Mouse (Mus musculus) hindbrain, embryonic 16.5 days (tissue): ENCODE data around the gene Pde4c. TPM values are rescaled to one million over a fixed set of nuclear protein-coding genes. Genes with fewer than 3 reads are reported as not detected.

Source experiments
- ATAC-seq: fragments of 200-750 bp; cut with Nextera tagmentation; 2 replicates; pipeline ENCODE4 v1.8.0; 2017; ENCODE audit warnings: moderate TSS enrichment, moderate library complexity
- H3K27ac ChIP-seq: fragments of 300-500 bp; sonication (generic); 2 replicates; pipeline ENCODE4 v1.5.1; 2014; ENCODE audit warnings: low read depth, mild to moderate bottlenecking, control low read depth, low read length, moderate library complexity
- H3K27me3 ChIP-seq: fragments of 300-500 bp; sonication (generic); replicated peaks from 2 replicates; pipeline ENCODE4 v1.6.1; 2014; ENCODE audit warnings: low read length; ENCODE audit not compliant: control insufficient read depth, insufficient read depth
- H3K36me3 ChIP-seq: fragments of 300-500 bp; sonication (generic); 2 replicates; pipeline ENCODE4 v1.6.1; 2014; ENCODE audit warnings: mild to moderate bottlenecking, low read length, moderate library complexity, mixed read lengths; ENCODE audit not compliant: control insufficient read depth, insufficient read depth
- H3K4me1 ChIP-seq: fragments of 300-500 bp; sonication (generic); 2 replicates; pipeline ENCODE4 v1.6.1; 2014; ENCODE audit warnings: low read depth, low read length; ENCODE audit not compliant: control insufficient read depth, insufficient read depth
- H3K4me2 ChIP-seq: fragments of 300-500 bp; sonication (generic); 2 replicates; pipeline ENCODE4 v1.6.1; 2014; ENCODE audit warnings: mild to moderate bottlenecking, low read length, control low read depth, moderate library complexity
- H3K4me3 ChIP-seq: fragments of 300-500 bp; sonication (generic); 2 replicates; pipeline ENCODE4 v1.5.1; 2014; ENCODE audit warnings: mild to moderate bottlenecking, low read length, control low read depth, moderate library complexity
- H3K9ac ChIP-seq: fragments of 300-500 bp; sonication (generic); 2 replicates; pipeline ENCODE4 v1.6.1; 2014; ENCODE audit warnings: low read depth, mild to moderate bottlenecking, control low read depth, low read length, moderate library complexity
- H3K9me3 ChIP-seq: fragments of 300-500 bp; sonication (generic); 2 replicates; pipeline ENCODE4 v1.6.1; 2014; ENCODE audit warnings: mild to moderate bottlenecking, low read length, moderate library complexity; ENCODE audit not compliant: control insufficient read depth
- WGBS: fragments of 180-500 bp; shearing (Covaris S2); extraction: QIAGEN DNeasy Blood & Tissue Kit; methylation state at CpG from one replicate; pipeline ENCODE4 v1.1.7; 2014; 5-methylcytosine and 5-hydroxymethylcytosine counted together
- polyA plus RNA-seq: library from polyadenylated mRNA; unstranded; fragments of >200 nt; fragmentation: Nextera tagmentation; extraction: Ambion mirVana; gene quantifications from 2 replicates; pipeline ENCODE4 v1.2.1, GENCODE M21; 2015

The Pde4c gene
- polyA plus RNA-seq, 1 experiment from 2014 or later: 0.19 TPM

DNA sequence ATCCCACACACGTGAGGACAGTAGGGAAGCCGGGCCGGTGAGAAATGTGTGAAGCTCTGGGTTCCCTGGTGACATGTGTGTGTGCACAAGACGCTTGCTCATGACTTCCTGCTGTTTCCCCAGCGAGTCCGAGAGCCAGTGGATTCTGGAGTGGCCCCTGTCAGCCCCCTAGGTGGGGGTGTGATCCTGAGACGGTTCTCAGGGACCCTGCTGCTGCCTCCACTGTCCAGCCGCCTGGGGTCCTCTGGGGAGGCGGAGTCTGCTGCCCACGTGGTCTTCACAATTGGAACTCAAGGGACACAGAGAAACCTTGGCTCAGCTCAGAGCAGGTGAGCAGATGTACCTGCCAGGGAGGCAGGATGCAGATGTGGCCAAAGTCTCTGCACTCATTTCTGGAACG, 3.2 kb downstream of the Pde4c start:
- Histone ChIP-seq H3K27me3 (peaks cover 26% of the 10 kb centered on the region), H3K9me3 (no peaks in the 10 kb centered on the region), H3K4me2 (no peak overlapping the region), H3K27ac (no peak overlapping the region), H3K9ac (no peak overlapping the region), H3K4me1 (no peaks in the 10 kb centered on the region), H3K4me3 (no peak overlapping the region), H3K36me3 (no peaks in the 10 kb centered on the region)
- ATAC-seq: no peak
- 40% methylated on average over 11 of the region's 11 CpGs for WGBS

DNA sequence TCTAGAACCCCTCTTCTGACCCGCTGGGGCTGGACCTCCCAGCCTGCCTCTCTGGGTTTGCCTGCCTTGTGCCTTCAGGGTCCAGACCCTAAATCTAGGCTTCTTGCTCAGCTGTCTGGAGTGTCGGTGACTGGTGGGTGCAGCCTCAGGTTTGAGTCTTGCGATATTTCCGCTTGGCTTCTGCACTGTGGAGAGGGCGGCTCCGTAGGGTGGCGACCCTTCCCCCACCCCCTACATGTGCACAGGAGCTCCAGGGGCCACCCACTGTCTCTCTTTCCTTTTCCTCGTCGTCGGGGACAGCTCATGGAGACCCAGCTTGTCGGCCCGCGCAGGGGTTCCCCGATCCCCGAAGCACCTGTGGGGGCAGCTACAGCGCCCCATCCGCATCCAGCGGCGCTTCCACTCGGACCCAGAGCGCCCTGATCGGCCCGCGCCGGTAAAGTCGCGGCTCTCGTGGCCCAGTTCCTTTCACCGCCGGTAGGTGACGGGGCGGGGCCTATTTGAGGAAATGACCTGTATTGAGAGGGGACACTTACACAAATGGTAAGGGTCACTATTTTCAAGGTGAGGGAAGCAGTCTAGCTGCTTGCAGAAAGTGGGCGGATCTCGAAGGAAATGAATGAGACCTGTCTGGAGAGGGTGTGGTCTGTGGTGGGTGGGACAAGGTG, 6.4 kb downstream of the Pde4c start:
- Histone ChIP-seq H3K4me3 (peak overlapping the region; percentile 14; the same call in 1 of the 2 replicates), H3K4me1 (no peaks in the 10 kb centered on the region), H3K27ac (no peak overlapping the region), H3K27me3 (peaks cover 26% of the 10 kb centered on the region), H3K9me3 (no peaks in the 10 kb centered on the region), H3K9ac (no peak overlapping the region), H3K4me2 (peak overlapping the region; percentile 38), H3K36me3 (no peaks in the 10 kb centered on the region)
- WGBS: 5% methylated on average over 34 of the region's 34 CpGs
- no peak for ATAC-seq

DNA sequence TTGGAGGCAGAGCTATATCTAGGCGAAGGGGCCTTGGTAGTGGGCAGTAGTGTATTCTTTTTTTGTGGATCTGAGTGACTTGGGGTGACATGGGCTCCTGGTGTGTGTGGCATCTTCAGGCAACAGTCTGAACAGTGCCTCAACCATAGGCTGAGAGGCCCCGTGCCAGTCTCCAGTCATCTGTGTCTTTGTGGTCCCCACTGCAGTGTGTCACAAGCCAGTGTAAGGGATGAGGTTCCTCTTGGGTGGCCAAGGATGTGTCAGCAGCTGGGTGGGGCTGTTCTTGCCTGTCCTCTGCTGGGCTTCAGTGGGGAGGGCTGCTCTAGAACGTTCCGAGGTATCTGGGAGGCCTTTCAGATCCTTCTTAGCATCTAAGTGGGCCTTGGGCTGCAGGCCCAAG, 7.4 kb downstream of the Pde4c start:
- Histone ChIP-seq H3K36me3 (no peaks in the 10 kb centered on the region), H3K9ac (no peak overlapping the region), H3K9me3 (no peaks in the 10 kb centered on the region), H3K27ac (no peak overlapping the region), H3K4me2 (no peak overlapping the region), H3K27me3 (peaks cover 26% of the 10 kb centered on the region), H3K4me3 (no peak overlapping the region), H3K4me1 (no peaks in the 10 kb centered on the region)
- ATAC-seq: no peak
- WGBS: 86% methylated on average over 4 of the region's 4 CpGs

DNA sequence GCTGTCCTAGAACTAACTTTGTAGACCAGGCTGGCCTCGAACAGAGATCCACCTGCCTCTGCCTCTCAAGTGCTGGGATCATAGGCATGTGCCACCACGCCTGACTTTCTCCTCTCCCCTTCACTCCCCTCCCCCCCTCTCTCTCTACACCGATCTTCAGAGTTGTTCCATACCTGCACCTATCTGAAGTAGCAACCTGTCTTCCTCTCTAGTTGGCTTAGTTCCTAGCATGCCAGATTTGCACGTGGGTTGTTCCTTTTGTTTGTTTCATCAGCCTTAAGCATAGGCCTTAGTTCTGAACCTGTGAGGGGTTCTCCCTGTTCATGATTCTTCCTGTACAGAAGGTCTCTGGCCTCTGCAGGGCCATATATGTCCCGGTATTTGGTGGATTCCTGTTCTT, 14.2 kb downstream of the Pde4c start:
- ATAC-seq: no peak
- Histone ChIP-seq H3K36me3 (no peaks in the 10 kb centered on the region), H3K4me1 (no peaks in the 10 kb centered on the region), H3K9me3 (no peaks in the 10 kb centered on the region), H3K27ac (no peak overlapping the region), H3K4me3 (no peak overlapping the region), H3K4me2 (no peak overlapping the region), H3K27me3 (peaks cover 9% of the 10 kb centered on the region), H3K9ac (no peak overlapping the region)
- 72% methylated on average over 5 of the region's 5 CpGs for WGBS

DNA sequence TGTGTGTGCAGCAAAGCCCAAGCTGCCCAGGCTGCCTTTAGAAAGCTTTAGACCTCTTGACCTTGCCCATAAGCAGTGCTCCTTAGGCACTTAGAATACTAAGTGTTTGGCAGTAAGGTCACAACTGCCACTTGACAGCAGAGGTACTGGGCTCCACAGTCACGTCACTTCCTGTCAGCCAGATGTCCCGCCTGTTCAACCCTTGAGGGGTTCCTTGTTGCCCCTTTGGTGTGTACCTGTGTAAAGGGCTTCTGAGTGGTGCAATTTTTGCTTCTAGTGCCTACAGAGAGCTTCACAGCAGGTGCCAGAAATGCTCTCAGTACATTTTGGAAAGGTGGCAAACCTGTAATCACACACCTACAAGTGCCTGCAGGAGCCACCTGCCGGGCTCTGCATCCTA, 14.7 kb downstream of the Pde4c start:
- H3K9ac ChIP-seq: no peak overlapping the region
- no peaks in the 10 kb centered on the region for H3K36me3 ChIP-seq
- no peak overlapping the region for H3K4me3 ChIP-seq
- ATAC-seq: no peak
- peaks cover 15% of the 10 kb centered on the region for H3K27me3 ChIP-seq
- WGBS: 72% methylated on average over 3 of the region's 3 CpGs
- no peak overlapping the region for H3K27ac ChIP-seq
- peaks cover 4% of the 10 kb centered on the region for H3K4me1 ChIP-seq
- no peak overlapping the region for H3K4me2 ChIP-seq
- no peaks in the 10 kb centered on the region for H3K9me3 ChIP-seq

DNA sequence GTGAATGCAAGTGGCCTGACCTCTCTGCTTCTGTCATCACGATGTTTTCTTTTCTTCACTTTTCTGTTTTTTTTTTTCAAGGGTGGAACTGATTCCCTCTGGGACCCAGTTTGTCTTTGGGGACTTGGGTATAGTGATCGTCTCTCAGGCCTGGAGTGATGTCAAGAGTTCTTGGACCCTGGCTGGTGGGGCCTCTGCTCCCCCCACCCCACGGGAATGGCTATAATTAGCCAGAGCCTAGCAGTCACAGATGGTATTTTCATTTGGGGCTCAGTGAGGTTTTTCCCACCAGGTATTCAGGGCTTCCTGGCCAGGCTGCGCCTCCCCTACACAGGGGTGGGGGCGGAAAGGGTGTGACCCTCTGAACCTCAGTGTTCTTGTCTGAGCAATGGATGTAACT, 18.1 kb downstream of the Pde4c start:
- no peaks in the 10 kb centered on the region for H3K9me3 ChIP-seq
- H3K27me3 ChIP-seq: peaks cover 35% of the 10 kb centered on the region
- no peak overlapping the region for H3K4me2 ChIP-seq
- no peak for ATAC-seq
- H3K36me3 ChIP-seq: no peaks in the 10 kb centered on the region
- H3K27ac ChIP-seq: no peak overlapping the region
- 63% methylated on average over 5 of the region's 5 CpGs for WGBS
- no peak overlapping the region for H3K9ac ChIP-seq
- peaks cover 13% of the 10 kb centered on the region for H3K4me1 ChIP-seq
- H3K4me3 ChIP-seq: no peak overlapping the region

DNA sequence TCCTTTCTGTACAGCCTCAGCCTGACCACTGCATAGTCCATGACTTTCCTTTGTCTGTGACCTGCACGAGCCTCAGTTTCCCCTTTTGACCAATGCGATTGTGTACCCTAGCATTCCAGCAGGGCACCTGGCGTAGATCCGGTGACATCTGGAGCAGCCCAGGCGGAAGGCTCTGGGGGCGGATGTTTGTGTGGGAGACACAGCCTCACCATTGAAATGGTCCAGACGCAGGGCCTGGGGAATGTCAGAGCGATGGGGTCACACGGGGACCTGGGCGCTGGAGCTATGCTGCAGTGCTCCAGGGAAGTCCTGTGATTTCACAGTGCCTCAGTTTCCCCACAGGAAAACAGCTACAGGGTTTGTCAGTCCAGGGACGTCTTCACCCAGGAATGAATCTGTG, 18.7 kb downstream of the Pde4c start:
- Histone ChIP-seq H3K9me3 (no peaks in the 10 kb centered on the region), H3K4me3 (no peak overlapping the region), H3K4me1 (peaks cover 13% of the 10 kb centered on the region), H3K27me3 (peaks cover 36% of the 10 kb centered on the region), H3K9ac (no peak overlapping the region), H3K4me2 (no peak overlapping the region), H3K36me3 (no peaks in the 10 kb centered on the region), H3K27ac (no peak overlapping the region)
- 73% methylated on average over 11 of the region's 11 CpGs for WGBS
- no peak for ATAC-seq

DNA sequence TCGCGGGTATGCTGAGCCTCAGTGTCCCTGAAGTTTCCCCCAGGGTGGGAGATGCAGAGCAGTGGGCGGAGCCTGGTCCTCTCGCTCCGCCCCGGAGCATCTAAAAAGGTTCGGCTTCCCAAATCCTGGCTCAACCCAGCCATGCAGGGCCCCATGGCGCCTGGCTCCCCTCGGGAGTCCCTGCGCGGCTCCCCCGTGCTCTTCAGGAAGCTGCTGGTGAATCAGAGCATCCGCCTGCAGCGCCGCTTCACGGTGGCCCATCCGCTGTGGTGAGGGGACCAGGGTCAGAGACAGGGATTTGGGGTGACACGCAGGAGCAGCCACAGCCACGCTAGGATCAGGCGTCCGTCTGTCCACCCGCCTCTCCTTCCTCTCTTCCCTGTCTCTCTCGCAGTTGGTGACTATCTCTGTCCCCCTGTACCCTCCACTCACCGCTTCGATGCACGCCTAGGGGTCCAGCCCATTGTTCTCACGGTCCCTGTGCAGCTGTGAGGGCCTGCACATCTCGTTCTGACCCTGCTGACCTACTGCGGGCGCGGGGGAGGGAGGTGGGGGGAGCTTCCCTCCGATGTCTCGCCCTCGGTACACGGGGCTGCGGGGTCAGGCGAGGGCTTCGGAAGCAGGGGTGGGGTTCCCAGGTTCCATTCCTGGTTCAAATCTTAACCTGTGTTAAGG, 19.6 kb downstream of the Pde4c start:
- Histone ChIP-seq H3K4me2 (peak overlapping the region; percentile 67), H3K27me3 (peaks cover 36% of the 10 kb centered on the region), H3K9ac (peak overlapping the region; percentile 38), H3K9me3 (no peaks in the 10 kb centered on the region), H3K27ac (no peak overlapping the region), H3K4me3 (peak overlapping the region; percentile 40), H3K4me1 (peaks cover 13% of the 10 kb centered on the region), H3K36me3 (no peaks in the 10 kb centered on the region)
- WGBS: 2% methylated on average over 38 of the region's 38 CpGs
- no peak; the same call in 1 of the 2 replicates for ATAC-seq

DNA sequence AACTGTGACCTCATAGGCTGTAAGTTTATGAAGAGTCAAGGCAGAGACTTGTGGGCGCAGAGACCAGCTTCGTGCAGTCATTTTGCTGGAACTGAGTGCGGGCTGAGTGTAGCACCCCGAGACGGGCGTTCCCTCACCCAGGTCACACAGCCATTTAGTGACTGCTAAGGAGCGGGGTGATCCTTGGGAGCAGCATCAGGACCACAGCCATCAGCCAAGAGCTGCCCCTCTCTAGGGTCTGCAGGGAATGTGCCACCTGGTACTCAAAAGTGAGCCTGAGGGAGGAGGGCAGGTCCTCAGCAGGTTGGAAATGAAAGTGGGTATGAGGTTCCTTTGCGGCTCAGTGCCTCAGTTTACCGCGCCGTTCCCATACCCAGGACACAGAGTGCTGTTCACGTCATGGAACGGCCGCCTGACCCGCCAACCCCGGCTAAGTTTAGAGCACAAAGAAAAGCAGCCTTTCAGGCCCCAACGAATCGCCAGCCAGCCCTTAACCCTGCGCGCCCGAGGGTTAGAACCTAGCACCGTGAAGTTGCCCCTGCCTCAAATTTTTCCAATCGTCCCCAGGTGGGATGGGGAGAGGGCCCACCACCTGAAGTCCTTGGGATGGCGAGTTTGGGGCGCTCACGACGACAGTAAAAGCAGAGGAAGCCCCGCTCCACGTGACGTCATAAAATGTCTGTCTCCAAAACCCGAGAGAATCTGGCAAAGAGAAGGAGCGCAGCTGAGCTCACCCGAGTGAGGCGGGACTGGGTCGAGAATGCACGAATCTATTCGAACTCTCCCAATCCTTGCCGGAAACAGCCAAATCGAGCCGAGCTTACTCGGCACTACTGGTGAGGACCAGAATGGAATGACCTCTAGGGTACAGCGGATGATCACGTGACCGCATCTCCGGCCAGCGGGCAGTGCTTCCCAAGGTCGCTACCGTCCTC, 20.4 kb downstream of the Pde4c start:
- H3K4me1 ChIP-seq: peaks cover 13% of the 10 kb centered on the region
- no peaks in the 10 kb centered on the region for H3K9me3 ChIP-seq
- peak overlapping the region; percentile 40 for H3K4me3 ChIP-seq
- no peaks in the 10 kb centered on the region for H3K36me3 ChIP-seq
- H3K4me2 ChIP-seq: peak overlapping the region; percentile 67
- WGBS: 3% methylated on average over 48 of the region's 48 CpGs
- peaks cover 36% of the 10 kb centered on the region for H3K27me3 ChIP-seq
- H3K9ac ChIP-seq: peak overlapping the region; percentile 52
- 0 out of 2 replicates have a peak, but pooled peaks have one; percentile 28 for ATAC-seq
- no peak overlapping the region for H3K27ac ChIP-seq
